Mouse (Mus musculus) urinary bladder, adult 2 months (tissue): ENCODE data around the gene Ccser1. TPM values are rescaled to one million over a fixed set of nuclear protein-coding genes. Genes with fewer than 3 reads are reported as not detected.

Source experiments
- DNase-seq: peaks from one replicate; pipeline ENCODE4 v3.0.0; 2022; ENCODE audit warnings: low spot score
- polyA plus RNA-seq: library from polyadenylated mRNA; depleted of rRNA; stranded (reverse); fragments of >200 nt; gene quantifications from 2 replicates; pipeline ENCODE4 v1.2.3, GENCODE M21; 2012

The Ccser1 gene
- polyA plus RNA-seq, 1 experiment: 9.5 TPM

DNA sequence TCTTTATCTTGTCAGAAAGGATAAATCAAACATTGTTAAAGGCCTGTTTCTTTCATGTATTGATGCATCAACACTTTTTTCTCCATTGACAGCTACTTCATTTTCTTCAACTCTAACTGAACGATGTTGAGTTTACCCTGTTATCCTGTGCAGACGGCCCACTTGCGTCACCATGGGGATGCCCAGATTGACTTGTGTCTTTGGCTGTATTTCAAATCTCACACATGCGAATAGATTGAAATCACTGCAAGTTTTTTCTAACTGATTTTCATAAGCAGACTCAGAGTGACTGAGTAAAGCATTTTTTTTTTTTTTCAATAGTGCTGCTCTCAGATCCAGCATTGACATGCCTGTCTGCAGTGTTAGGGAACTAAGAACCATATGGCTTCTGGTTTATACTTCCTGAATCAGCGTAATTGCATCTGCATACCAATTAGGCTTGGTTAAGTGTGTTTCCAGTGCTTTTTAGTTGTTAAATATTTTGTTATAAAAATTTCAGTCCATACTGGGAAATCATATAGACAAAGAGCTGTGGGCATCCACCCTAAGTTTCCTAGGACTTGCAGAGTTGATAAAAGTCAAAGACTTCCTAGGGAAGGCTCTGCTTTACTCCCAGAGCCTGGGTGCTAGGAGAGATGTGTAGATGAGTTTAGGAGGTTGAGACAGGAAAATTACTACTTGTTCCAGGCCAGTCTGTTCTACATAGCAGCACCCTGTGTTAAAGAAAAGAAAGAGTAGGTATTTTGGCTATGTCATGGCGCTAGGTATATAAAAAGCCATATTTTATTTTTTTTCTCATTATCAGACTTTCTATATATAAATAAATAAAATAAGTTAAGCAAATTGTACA lies 116.3 kb downstream of the Ccser1 start:
- no peak for DNase-seq

DNA sequence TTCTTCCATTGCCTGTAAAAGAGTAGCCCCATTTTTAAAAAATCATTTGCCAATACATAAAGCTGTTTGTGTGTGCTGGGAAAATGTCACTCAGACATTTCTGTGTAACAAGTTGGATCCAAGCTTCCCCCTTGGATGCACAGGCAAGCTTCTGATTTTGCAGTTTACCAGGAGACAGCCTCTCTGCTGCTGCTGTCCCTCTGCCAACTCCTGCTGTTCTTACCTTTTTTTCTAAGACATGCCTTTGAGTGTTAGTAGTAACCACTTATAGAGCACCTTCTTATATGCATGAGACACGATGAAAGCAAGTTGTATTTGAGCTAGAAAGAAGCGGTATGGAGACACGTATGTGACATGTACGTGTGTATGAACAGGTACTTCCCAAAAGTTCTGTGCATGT lies 120.3 kb downstream of the Ccser1 start:
- no peak for DNase-seq

DNA sequence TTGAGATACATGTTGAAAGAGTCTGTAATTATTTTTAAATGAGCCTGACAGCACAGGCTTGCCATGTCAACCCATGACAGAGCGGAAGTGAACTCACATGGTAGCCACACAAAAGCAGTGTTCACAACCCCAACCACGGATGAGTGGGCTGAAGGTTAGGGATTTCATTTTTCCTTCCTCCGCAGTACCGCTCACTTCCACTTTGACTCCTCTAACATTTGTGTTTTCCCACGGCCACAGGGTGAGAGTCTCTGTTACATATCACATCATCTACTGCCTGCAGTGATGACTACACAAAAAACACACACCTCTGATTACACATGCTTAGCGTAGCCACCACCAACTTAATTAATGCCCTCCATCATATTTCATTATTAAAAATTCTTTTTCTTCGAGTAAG lies 120.9 kb downstream of the Ccser1 start:
- no peak for DNase-seq

DNA sequence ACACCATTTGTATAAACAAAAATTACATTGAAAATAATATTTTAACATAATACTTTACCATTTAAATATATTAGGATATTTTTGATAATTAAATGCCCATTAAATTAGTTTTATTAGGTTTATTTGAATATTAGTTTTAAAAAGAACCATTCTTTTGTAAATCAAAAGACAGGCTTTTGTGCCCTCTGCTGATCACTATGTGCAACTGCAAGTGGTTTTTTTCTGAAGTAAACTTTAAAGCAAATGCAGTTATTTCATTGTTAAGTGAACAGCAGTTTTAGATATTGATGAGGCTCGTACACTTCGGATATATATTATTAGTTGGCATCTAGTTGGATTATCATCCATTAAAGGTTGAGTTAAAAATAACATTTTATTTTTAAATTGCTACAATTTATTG lies 121.5 kb downstream of the Ccser1 start:
- DNase-seq: no peak

DNA sequence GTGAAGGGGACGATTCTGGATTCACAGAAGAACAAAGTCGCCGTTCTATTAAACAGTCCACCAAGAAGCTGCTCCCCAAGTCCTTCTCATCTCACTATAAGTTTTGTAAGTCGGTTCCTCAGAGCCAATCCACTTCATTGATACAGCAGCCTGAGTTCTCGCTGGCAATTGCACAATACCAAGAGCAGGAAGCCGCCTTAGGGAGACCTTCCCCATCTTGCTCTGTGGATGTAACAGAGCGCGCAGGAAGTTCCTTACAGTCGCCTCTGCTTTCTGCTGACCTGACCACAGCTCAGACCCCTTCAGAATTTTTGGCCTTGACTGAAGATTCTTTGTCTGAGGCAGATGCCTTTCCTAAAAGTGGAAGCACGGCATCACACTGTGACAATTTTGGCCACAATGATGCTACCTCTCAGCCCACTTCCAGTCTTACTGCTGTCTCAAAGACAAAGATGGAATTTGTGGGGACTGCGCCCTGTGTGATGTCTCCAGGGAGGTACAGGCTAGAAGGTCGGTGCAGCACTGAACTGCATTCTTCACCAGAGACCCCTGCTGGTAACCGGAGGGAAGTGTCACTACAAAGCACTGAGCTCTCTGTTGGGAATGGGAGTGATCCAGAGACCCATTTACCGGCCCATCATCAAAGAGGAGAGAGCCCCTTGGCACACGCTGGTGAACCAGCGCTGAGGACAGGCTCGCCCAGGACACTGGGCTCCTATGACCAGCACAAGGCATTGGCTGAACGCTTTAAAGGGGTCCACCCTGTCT lies 131.4 kb downstream of the Ccser1 start:
- no peak for DNase-seq

DNA sequence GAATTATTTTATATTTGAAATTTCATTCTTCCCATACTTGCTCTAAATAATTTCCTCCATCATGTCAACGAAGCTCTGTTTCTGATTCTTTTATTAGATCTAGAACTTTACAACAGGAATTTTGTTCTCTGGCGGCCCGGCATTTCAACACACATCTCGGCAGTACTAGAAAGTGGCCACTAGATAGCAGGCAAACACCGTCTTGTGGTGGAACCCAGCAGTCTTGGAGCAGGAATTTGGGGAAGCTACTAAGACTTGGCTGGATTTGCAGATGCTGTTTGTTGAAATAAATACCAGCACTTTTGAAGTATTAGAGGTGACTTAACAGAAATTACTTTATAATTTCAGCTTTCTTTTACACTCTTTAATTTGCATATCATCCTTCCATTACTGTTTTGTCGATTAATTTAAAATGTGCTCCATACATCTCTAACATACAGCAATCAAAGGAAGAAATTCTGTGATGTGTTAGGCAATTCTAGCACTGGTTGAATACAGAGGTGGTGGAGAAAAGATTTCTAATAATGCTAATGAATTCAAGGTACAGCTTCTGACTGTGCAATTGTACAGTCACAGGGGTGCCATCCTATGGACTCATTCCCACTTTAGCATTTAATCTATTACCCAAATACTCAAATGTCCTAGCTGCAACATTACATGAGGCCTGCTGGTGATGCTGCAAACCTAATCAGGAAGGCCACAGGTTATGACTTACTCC lies 135.9 kb downstream of the Ccser1 start:
- DNase-seq: no peak

DNA sequence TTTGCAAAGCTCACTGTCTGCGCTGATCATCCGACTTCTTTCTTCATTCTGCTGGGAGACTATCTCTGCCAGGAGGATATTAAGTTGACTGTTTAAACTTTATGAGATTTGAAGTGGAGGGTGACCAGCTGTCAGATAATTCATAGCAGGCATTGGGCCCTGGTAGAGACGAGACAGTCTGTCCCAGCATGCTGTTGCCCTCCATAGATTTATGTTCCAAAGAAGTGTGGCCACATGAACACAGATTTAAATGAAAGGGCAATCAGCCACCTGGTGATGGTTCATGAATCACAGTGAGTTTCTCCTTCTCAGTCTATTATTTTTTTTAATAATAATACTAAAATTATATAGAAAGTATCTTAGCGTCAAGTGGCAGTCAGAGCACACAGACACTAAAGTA lies 140.7 kb downstream of the Ccser1 start:
- no peak for DNase-seq

DNA sequence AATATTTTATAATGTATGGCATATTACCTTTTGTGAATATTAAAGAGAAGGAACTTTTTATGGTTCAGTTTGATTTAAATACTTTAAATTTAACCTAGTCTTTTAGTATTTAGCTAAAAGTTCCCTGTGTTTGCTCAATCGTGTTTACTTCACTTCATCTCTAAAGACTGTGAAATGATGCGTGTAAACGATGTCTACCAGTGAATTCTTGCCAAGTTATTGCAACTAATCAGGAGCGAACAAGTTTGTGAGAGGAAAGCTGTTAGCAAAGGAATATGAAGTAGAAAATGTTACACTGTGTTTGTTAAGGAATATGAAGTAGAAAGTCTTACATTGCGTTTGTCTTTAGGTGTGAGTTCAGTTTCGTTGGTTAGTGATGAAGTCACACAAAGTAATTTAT lies 142.2 kb downstream of the Ccser1 start:
- no peak for DNase-seq

DNA sequence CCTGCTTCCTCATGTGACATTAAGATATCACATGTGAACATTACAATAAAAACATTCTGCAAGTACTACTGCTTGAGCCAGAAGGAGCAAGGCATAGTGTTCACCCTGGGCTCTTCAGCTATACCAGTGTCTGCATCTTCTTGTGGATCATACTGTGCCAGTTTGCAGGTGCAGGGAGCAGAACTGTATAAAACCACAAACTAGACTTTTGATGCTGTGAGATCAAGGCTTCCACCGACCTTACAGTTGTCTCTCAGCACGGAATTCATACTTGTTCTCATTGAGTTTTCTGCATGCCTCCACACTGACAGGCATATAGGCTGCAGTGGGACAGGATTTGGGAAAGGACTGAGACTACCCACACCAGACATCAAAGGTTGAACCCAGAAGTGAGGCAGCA lies 146.0 kb downstream of the Ccser1 start:
- DNase-seq: no peak

DNA sequence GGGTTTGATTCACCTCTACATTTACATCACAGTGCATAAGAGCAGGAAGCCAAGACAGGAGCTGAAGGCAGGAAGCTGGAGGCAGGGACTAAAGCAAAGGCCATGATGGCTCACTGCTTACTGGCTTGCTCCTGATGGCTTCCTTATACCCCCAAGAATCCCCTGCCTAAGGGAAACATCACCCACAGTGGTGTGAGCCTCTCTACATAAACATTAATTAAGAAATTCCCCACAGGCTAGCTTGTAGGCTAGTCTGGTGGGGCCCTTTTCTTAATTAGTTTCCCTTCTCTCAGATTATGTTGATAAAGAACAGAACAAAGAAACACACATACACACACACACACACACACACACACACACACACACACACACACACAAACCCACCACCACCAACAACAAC lies 148.9 kb downstream of the Ccser1 start:
- no peak for DNase-seq

DNA sequence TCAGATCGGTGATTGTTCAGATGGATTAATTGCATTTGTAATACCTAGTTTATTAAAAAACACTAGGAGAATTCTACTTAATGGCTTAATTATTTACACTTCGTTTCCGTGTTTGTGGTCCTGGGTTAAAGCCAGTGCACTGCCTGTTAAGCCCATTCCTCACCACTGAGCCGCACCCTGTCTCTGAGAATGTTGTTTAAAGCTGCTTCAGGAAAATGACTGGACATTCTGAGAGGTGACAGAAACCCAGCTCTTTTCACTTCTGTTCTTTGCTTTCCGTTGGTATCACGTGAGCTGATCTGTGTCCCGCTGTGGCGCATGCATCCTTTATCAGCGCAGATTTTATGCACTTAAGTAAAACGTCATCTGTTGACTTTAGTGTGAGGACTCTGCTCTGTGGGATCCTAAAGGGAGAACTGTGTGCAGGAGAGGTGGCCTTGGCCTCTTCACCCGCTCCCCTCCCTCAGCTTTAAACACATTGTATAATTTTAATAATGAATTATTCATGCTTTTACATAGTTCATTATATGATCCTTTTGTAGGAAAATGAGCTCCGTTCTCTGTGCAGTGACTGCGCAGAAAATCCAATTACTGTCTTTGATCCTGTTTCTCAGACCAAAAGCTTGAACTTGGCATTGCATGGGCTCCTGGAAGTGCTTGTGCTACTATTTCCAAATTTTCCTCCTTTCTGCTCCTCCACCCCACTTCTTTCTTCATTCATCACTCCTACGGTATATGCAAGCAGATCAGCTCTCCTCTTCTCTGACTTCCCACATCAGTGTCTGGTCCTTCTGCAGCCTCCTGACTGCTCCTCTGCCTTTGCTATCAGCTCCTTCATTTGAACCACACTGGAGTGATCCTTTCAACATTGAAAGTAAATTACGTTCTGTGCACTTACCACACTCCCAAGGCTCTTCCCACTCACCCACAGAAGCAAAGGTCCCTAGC lies 149.7 kb downstream of the Ccser1 start:
- DNase-seq: no peak

DNA sequence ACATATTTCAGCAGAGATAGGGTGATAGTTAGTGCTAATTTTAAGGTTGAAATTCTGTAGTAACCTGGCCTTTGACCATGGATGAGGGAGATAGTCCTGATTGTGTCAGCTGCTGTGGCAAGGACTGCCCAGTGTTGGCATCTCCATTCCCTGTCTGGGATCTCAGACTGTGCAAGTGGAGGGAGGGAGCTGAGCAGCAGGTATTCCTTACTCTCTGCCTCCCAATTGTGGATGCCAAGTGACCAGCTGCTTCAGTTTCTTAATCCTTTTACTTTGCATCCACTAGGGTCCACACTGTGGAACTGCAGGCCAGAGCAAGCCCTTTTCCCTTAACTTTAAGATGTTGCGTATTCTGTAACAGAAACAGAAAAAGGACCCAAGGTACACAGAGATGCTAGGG lies 154.3 kb downstream of the Ccser1 start:
- no peak for DNase-seq

DNA sequence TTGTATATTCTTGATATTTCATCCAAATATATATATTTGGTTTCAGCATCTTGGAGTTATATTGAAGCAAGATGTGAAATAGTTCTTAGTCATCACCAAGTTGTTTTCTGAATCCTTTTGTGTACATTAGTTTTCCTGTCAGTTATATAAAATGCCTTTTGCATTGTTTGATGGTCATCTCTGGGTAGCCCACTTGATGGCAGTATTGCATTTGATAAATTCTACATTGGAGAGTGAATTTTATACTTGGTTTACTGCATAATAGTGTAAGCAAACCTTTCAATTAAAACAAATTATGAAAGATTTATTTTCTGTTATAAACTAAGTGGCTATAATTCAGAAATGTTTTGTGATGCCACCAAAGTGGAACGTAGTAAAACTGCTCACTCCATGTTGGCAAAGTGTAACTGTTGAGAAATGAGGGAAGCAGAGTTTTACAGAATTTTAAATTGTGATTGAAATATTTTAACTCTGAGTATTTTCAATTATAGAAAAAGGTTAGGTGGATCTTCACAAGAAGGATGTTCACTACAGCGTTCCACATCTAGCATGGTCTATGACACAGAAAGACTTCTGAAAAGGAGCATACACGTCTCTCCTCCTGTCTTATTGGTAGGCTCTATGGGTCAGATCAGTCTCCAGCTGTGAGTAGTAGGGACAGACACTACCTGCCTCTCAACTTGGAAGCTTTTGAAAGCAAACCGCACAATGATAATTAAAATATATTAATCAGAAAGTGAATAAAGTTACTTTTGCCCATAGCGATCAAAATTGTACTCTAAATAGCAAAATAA lies 167.1 kb downstream of the Ccser1 start:
- DNase-seq: no peak

DNA sequence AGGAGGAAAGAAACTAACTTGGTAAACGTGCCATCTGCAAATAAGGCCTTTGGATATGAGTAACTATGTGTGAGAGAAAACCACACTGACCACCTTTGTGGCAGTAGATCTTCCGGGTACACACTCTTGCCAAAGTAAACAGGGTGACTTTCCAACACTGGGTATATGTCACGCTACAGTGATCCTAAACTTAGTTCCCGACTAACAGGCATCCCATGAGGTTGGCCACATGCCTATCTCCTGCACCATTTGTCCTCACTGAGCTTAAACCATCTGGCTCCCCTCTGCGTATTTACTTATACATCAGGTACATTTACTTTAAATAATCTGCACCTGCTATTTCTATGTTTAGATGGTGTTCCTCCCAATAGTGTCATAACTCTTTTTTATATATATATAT lies 183.6 kb downstream of the Ccser1 start:
- no peak for DNase-seq

DNA sequence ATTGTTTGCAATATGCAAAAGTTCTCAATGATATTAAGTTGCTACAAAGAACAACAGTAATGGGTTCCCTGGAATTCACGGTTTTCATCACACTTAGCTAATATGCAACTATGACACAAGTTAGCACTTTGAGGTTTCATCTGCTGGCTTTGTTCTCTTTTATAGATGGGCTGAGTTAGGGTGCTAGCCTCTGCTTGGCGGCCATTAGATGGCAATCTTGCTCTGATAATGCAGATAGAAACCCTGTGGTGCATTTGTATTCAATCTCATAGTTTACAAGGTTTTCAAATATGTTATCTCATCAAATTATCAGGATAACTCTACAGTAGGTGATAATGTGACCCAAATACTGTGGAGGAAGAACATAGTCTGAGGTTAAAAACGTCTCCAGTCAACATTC lies 202.4 kb downstream of the Ccser1 start:
- DNase-seq: no peak

DNA sequence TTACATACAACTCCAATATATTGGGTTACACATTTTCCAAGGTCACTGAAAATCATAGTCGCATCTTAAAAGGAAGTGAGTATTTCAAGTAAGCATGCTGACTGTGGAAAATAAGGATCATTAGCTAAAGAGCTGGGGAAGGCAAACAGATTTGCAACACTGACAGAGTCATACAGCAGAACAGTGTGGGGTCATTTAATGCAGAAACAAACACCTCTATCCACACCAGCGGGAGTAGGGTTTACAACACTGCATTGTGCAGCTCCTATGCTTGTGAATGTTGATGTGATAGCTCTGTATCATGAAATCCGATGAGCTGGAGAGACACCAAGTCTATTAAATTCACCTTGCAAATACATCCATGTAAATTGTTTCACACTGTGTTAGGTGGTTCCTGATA lies 202.9 kb downstream of the Ccser1 start:
- no peak for DNase-seq

DNA sequence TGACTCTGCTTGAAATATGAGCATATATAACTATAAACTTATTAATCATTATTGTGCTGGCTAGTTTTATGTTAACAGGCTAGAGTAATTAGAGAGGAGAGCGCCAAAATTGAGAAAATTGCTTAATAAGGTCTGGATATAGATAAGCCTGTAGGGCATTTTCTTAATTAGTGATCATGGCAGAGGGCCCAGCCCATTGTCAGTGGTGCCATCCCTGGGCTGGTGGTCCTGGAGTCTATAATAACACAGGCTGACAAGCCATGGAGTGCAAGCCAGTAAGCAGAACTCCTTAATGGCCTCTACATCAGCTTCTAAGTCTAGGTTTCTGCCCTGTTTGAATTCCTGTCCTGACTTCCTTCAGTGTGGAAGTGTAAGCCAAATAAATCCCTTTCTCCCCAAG lies 206.9 kb downstream of the Ccser1 start:
- DNase-seq: no peak

DNA sequence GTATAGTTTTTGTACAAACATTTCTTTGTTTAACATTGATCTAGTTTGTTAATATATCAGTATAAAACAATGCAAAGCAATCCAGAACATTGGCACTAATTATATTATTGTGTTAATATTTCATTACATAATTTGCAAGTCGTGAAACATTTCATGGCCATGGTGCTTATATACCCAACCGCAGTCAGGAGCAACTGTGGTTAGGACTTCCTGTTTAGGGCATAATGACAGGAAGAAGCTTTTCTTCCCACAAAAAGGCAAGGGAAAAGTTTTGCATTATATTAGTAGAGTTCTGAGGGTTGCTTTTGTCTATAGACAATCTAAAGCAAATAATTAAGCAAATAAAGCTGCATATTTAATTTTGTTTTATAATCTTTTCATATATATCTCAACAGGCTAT lies 247.4 kb downstream of the Ccser1 start:
- DNase-seq: no peak

DNA sequence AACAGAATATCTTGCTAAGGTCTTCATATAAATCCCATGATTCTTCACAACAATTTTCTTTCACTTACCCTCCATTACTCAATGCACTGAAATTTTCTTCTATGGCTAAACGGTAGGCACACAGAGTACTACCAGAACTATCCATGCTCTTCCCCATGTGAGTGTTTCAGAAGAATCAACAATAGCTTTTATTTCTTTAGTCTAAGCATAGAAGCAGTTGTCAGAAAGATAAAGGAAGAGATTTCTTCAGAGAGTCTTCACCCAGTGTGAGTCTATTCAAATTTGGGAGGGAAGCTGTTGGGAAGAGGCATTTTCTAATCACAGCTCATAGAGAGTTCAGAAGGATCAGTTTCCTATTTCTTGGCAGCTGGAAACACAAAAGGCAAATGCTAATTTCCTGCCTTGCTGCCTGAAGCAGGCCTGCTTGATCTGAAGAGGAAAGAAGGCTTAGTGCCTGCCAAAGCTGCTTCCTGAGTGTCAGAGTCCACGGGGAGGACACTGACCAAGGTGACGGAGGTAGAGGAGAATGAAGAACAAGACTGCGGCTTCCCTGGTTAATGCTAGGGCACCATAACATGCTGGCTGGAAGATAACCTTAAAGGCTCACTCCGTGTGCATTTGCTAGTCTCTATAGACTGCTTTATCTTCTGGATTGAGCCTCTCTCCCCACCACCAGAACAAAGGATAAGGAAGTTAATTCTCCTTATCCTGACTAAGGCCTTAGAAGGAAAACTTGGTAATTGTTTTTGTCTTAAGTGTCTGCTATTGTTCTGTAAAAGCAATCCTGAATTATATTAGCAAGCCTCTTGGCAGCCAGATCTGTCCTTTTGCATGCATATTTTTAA lies 251.0 kb downstream of the Ccser1 start:
- no peak for DNase-seq

DNA sequence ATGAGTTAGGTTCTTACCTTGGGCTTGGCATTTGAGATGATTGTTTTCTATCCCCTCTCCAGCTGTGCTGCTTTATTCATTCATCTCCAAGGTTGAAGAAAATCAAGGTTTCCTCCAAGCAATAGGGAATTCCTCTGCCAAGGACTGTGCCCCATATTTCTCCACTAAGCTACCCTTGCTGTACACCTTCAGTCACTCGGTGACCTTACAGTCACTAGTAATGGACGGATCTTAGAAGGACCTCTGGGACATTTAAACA lies 251.5 kb downstream of the Ccser1 start:
- DNase-seq: no peak
